Mouse (Mus musculus) Muller cell, postnatal 12 days (primary cell): ENCODE results near the gene Fgfrl1.

Source experiments
- DNase-seq: peaks from one replicate; pipeline ENCODE4 v3.0.0-alpha.2; 2015; ENCODE audit errors: inconsistent ontology term

Fgfrl1 gene

DNA sequence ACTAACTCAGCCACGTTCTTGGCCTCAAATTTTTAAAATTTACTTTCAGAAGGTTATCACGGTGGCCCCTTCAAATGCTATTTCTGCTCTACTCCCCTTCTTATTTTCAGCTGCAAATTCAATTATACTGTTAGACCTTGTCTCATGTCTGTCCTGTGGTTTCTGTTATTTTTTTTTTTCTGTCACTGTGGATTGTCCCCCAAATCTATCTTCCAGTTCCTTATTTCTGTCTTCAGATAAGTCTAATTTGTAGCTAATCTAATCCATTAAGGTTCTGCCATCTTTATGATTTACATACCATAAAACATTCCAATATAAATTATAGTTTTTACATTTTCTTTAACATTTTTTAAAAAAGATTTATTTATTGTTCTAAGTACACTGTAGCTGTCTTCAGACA is 24.8 kb upstream of the Fgfrl1 start:
- no peak for DNase-seq

- DNase-seq = no peak
These were observed 23.7 kb upstream of the Fgfrl1 start for GRCm38 (mm10) chr5:108668387-108668932.

- DNase-seq = peak; percentile 86
These were observed 22.9 kb upstream of the Fgfrl1 start, which contains the start of gene Dgkq for GRCm38 (mm10) chr5:108668977-108669936. Gene Dgkq, minus strand, starts transcription at chr5:108669672.

DNA sequence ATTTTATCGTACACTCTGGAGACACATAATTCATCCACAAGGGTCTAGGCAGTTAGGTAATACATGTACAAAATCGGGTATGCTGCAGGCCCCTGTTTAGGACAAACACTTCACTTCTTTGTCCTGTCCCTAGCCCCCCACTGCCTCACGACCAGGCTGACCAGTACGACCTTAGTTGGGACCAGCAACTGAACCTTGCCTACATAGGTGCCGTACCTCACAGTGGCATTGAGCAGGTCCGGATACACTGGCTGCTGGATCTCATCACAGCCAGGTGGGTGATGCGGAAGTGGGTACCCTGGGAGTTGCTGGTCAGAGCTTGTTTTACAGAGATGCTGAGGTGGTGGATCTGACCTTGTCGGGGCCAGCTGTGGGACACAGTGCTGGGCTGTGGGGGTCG is 22.2 kb upstream of the Fgfrl1 start:
- no peak for DNase-seq

- no peak for DNase-seq
These were observed 21.4 kb upstream of the Fgfrl1 start for GRCm38 (mm10) chr5:108670785-108671184.

DNA sequence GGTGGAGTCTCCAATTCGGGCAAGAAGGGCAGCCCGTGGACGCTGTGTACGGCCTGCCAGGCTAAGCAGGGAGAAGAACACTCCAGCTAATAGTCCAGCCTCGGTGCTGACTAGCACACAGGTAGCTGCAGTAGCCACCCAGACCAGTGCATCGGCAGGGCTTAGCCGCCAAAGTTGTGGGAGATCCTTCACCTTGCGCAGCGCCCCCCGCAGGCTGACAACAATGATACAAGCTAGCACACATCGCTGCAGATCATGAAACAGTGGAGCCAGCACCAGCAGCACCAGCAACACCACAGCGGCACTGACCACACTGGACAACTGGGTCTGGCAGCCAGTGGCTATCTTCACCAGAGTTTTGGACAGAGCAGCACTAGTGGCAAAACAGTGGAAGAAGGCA is 20.4 kb upstream of the Fgfrl1 start:
- no peak for DNase-seq

DNA sequence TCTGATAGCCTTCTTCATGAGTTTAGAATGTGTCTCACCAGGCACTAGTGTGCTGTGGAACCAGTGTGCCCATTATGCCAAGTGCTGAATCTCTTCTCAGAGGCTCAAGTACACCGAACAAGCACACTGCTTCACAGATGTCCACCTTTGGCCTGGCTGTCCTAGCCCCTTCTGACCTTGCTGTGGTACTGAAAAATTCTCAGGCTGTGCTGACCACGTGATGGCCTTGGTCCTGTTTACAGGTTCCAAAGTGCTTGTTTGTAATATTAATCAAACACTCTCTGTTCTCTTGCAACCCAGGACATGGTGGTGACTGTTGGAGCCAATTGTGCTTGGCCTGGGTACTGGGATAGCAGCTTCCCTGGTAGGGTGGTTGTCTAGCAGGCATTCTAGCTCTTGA is 17.6 kb upstream of the Fgfrl1 start:
- DNase-seq = no peak

GRCm38 (mm10) chr5:108675251-108675816 is 16.8 kb upstream of the Fgfrl1 start, which contains the start of gene Slc26a1:
Gene Slc26a1, minus strand, starts transcription at chr5:108675569.
- no peak for DNase-seq

DNA sequence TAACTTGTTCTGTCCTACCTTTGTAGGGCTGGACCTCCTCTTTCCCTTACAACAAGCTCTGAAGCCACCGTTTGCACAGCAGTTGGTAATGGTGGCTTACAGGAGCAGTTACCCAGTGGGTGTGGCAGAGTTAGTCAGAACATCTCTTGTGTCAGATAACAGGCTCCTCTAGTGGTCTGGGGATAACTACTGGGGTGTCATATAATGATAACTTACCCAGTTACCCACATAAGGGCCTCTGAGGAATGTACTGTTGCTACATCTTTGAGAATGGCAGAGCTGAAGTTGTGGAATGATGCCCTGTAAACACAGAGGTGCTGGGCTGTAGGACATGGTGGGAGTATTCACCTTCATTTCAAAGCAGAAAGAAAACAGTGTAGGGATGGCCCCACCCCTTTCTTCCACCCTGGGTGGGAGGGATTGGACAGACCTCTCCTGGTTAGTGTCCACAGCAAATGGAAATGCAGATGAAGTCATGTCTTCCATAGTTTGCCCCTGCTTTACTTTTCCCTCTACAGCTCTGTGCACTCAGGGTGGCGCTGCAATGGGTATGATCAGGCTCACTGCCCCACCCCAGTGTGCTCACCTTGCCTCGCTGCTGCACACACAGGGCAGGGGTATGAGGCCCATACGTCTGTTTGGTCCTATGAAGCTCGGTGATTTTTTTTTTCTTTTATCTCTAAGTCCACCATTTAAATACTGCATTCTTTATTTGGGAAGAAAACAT is 15.2 kb upstream of the Fgfrl1 start:
- no peak for DNase-seq

GRCm38 (mm10) chr5:108677605-108678295 is 14.4 kb upstream of the Fgfrl1 start:
- DNase-seq = peak; percentile 82

DNA sequence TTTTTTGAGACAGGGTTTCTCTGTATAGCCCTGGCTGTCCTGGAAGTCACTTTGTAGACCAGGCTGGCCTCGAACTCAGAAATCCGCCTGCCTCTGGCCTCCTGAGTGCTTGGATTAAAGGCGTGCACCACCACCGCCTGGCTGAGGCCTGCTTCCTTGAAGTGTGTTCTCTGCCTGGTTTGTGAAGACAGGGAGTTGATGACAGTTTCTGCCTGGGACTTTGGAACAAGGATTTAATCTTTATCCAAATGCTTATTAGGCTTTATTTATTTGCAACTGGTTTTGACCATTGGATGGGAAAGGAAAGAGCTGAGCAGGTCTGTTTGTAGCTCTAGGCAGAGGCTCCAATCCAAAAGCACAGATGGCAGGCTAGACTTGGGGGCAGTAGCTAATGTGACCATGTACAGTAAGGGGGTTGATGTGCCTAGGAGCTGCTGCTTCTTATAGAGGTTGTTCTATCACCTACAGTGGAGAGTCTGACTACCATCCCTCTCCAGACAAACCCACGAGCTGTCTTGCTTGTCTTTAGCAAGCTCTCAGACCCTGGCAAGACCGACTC is 13.8 kb upstream of the Fgfrl1 start:
- DNase-seq = no peak

- DNase-seq = no peak
These were observed 12.3 kb upstream of the Fgfrl1 start for GRCm38 (mm10) chr5:108679909-108680308.

DNA sequence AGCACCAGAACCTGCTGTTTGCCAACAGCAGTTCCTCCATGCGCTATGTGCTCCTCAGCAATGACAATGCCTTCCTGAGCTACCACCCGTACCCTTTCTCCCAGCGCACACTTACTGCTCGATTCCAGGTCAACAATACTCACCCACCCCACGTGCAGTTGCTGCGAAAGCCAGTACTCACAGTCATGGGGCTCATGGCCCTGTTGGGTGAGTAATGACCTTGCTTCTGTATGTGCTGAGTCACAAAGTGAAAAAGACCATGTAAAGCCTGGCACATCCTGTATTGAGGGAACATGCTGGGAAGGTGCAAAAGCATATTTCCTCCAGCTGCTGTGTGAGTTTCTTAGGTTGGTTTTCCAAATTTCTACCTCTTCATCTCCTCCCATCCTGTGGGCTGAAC is 11.3 kb upstream of the Fgfrl1 start:
- no peak for DNase-seq

DNA sequence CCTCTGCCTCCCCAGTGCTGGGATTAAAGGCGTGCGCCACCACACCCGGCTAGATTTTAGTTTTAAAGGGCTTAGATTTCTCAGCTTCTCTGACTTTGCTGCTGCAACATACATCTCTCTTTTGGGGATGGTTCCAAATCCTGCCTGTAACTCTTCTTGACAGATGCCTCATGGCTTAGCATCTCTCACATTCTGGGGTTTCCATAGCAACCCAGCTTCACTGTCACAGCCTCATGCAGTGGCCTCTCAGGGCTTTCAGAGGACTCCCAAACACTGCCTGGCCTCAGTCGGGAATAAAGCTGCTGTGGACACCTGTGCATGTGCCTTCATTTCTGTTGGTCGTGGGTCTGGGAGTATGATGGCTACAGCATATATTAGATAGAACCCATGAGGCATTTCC is 3.1 kb upstream of the Fgfrl1 start:
- no peak for DNase-seq

DNA sequence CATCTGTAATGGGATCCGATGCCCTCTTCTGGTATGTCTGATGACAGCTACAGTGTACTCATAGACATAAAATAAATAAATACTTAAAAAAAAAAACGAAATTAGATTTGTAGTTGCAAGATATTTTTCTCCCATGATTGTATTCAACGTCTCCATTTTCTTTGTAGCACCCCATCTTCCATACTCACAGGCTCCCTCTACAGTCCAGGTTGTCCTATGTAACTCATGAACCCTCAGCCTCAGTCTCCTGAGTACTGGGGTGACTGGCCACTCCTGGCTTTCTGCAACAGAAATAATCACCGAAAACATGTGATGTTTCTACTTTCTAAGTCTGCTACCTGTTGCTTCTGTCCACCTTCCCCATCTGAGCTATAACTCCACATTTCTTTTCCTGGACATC is 1.0 kb upstream of the Fgfrl1 start:
- DNase-seq = no peak

GRCm38 (mm10) chr5:108693872-108694288 is 1.7 kb downstream of the Fgfrl1 start:
- peak; percentile 96 for DNase-seq

- DNase-seq = peak; percentile 80
These were observed 2.4 kb downstream of the Fgfrl1 start for GRCm38 (mm10) chr5:108694352-108695261.

DNA sequence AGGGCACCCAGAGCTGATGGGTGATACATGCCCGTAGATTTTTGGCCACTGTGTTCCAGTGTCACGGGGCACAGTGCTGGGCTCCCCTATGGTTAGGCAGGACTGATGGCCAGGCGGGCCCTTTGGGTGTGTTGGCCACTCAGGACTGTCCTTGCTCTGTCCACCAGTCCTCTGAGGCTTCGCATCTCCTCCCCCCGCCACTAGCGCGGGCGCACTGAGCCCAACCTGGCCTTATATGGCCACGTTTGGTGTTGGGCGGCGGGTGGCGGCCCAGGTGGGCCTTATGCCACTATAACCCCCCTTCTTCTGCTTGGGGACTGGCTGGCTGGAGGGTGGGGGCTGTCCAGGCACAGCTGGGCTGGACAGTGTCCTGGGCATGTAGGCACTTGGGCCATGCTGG is 3.7 kb downstream of the Fgfrl1 start:
- DNase-seq = no peak

DNA sequence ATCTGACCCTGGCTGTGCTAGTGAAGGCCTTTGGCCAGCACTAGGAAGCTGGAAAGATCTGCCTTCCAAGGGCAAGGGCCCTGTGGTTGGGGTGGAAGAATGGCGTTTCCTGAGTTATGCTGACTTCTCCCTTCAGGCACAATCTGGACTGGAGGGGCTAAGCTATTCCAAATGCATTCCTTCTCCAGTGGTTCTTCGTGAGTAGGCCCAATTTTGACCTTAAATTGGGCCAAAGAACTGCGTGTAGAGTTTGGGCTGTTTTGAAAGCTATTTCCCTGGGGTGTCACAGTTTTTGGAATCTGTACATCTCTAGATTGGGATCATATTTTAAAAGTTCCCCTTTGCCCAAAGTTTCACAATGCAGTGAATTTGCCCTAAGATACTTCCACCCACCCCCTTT is 4.4 kb downstream of the Fgfrl1 start:
- DNase-seq = no peak

DNA sequence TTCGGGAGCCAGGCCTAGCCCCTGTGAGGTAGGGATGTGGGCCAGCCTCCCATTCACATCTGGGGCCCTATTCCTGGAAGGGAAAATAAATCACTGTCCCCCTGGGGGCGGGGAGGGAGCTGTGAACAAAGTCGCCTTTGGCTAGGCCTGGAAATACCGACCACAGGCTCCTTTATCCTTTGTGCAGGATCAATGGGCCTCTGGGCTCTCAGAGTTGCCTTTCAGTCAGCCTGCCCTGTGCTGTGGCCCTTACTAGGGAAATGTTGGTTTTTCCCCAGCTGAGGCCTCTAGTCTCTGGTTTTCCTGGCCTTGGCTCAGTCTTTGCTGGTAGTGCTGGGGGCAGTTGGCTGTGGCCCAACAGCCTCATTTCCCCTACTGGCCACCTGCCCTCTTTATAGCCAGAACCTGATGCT is 5.2 kb downstream of the Fgfrl1 start:
- peak; percentile 88 for DNase-seq
